Mouse (Mus musculus) kidney, adult 2 months (tissue): ENCODE measurements at regions not wholly inside any gene's neighbourhood (a gene's known extent, or its start where the extent isn't known, plus 50 kb on each side); places are given as distances from the start of the nearest gene placed in this dataset.

ENCODE experiments used
- CTCF ChIP-seq: fragments of 200-500 bp; conservative IDR thresholded peaks from 2 replicates; pipeline ENCODE4 v1.5.1; 2011; ENCODE audit warnings: low read depth, mild to moderate bottlenecking, control low read depth, low read length, moderate library complexity, mixed read lengths; ENCODE audit not compliant: insufficient read depth, insufficient read length
- POLR2A ChIP-seq: fragments of 200-500 bp; IDR thresholded peaks from one replicate; pipeline ENCODE4 v1.6.1; 2011; ENCODE audit warnings: low read depth, low read length, control low read depth

- TF ChIP-seq POLR2A, result no peak
- no peak for TF ChIP-seq CTCF
Measured at GRCm38 (mm10) chr12:119028161-119028560, 61.9 kb upstream of the Abcb5 start.
